Mouse (Mus musculus) lung, embryonic 15.5 days (tissue): Measurements from ENCODE around the gene Lrig2. TPM values are rescaled to one million over a fixed set of nuclear protein-coding genes. Genes with fewer than 3 reads are reported as not detected.

Source experiments
- ATAC-seq: fragments of 200-750 bp; cut with Nextera tagmentation; 2 replicates; pipeline ENCODE4 v1.8.0; 2017; ENCODE audit warnings: moderate number of reproducible peaks, borderline replicate concordance; ENCODE audit not compliant: low FRiP score, low TSS enrichment; ENCODE audit errors: extremely low read depth
- H3K27ac ChIP-seq: fragments of 300-500 bp; sonication (generic); 2 replicates; pipeline ENCODE4 v1.5.1; 2015; ENCODE audit warnings: moderate library complexity, mild to moderate bottlenecking, inconsistent platforms
- H3K27me3 ChIP-seq: fragments of 300-500 bp; sonication (generic); 2 replicates; pipeline ENCODE4 v1.6.1; 2015; ENCODE audit warnings: inconsistent platforms
- H3K36me3 ChIP-seq: fragments of 300-500 bp; sonication (generic); 2 replicates; pipeline ENCODE4 v1.6.1; 2015; ENCODE audit warnings: inconsistent platforms
- H3K4me1 ChIP-seq: fragments of 300-500 bp; sonication (generic); 2 replicates; pipeline ENCODE4 v1.6.1; 2015; ENCODE audit warnings: inconsistent platforms
- H3K4me2 ChIP-seq: fragments of 300-500 bp; sonication (generic); 2 replicates; pipeline ENCODE4 v1.6.1; 2015; ENCODE audit warnings: inconsistent platforms, mild to moderate bottlenecking, moderate library complexity
- H3K4me3 ChIP-seq: fragments of 300-500 bp; sonication (generic); 2 replicates; pipeline ENCODE4 v1.5.1; 2015; ENCODE audit warnings: mild to moderate bottlenecking, inconsistent platforms
- H3K9ac ChIP-seq: fragments of 300-500 bp; sonication (generic); 2 replicates; pipeline ENCODE4 v1.6.1; 2015; ENCODE audit warnings: inconsistent platforms
- H3K9me3 ChIP-seq: fragments of 300-500 bp; sonication (generic); 2 replicates; pipeline ENCODE4 v1.6.1; 2016; ENCODE audit warnings: inconsistent platforms
- WGBS: fragments of 180-500 bp; shearing (Covaris S2); methylation state at CpG from one replicate; pipeline ENCODE4 v1.1.7; 2015; 5-methylcytosine and 5-hydroxymethylcytosine counted together
- polyA plus RNA-seq: library from polyadenylated mRNA; unstranded; fragments of >200 nt; fragmentation: Nextera tagmentation; extraction: Ambion mirVana; gene quantifications from 2 replicates; pipeline ENCODE4 v1.2.1, GENCODE M21; 2015

The Lrig2 gene
- polyA plus RNA-seq, 1 experiment from 2014 or later = 15.4 TPM

DNA sequence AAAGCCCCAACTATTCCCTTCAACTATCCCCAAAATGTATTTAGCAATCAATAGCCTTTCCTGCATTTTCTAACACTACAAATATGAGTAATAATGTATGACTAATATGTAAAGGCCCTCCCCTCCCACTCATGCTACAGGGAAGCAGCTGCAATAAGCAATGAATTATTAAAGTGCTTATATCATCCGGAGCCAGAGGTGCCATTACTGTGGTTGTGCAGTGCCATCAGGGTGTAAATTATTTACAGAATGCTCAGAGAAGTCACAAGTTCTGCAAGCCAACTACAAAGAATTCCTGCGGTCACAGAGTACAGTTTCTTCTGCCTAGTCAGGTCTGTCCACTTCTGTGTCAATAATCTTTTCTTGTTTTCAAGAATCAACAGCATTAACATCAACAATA is 10.8 kb downstream of the Lrig2 start:
- ATAC-seq = no peak
- 67% methylated on average over 2 of the region's 2 CpGs for WGBS
- no peaks in the 10 kb centered on the region for H3K4me1 ChIP-seq

DNA sequence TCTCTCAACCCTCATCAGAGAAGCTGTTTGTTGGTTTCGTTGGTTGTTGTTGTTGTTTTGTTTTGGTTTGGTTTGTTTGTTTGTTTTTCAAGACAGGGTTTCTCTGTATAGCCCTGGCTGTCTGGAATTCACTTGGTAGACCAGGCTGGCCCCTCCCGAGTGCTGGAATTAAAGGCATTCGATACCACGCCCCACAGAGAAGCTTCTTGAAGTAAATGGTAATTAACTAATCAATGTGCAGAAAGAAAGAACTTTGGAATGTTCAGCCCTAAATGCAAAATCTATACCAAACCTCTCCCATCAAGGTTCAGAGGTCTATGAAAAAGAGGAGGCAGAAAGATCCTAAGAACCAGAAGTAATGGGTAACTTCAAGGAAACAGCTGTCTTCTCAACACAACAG is 15.5 kb downstream of the Lrig2 start:
- Histone ChIP-seq H3K27me3 (no peaks in the 10 kb centered on the region), H3K9me3 (no peaks in the 10 kb centered on the region), H3K36me3 (peaks cover 32% of the 10 kb centered on the region), H3K9ac (no peak overlapping the region), H3K4me3 (no peak overlapping the region), H3K4me2 (no peak overlapping the region), H3K4me1 (no peaks in the 10 kb centered on the region), H3K27ac (no peak overlapping the region)
- no peak for ATAC-seq
- 91% methylated on average over 4 of the region's 4 CpGs for WGBS

More for the DNA sequence above, 10.8 kb downstream of the Lrig2 start:
- H3K9ac ChIP-seq = no peak overlapping the region
- no peaks in the 10 kb centered on the region for H3K9me3 ChIP-seq
- no peak overlapping the region for H3K27ac ChIP-seq
- no peaks in the 10 kb centered on the region for H3K27me3 ChIP-seq
- H3K4me3 ChIP-seq = no peak overlapping the region
- H3K36me3 ChIP-seq = peaks cover 8% of the 10 kb centered on the region; the same call in 1 of the 2 replicates
- H3K4me2 ChIP-seq = no peak overlapping the region

DNA sequence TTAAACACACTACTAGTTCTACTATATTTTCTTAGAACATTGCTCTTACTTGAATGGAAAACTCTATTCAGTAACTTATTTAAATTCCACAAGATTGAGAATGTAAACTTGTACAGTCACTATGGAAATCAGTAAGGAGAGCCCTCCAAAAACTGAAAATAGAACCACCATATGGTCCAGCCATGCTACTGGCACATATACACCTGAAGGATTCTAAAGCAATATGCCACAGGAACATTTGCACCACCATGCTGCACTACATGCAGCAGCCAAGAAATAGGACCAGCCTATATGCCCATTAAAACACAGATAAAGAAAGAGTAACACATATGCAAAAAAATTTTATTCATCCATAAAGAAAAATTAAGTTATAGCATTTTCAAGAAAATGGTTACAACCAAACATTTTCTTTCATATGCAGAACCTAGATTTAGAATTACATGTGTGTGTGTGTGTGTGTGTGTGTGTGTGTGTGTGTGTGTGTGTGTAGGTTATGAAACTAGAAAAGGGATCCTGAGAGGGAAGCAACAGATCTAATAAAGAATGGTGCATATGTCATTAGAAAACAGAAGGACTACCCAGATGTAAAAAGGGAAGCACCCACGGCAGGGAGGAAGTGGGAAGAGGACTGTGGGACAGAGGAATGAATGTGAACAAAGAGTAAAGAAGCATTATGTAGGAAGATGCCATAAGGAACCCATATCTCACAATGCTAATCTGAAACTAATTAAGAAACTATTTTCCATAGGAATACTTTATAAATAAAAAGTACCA is 30.6 kb downstream of the Lrig2 start:
- no peak overlapping the region for H3K27ac ChIP-seq
- no peaks in the 10 kb centered on the region for H3K27me3 ChIP-seq
- no peak for ATAC-seq
- 80% methylated on average over 1 of the region's 1 CpGs for WGBS
- H3K4me2 ChIP-seq = no peak overlapping the region
- no peak overlapping the region for H3K4me3 ChIP-seq
- no peaks in the 10 kb centered on the region for H3K4me1 ChIP-seq
- no peaks in the 10 kb centered on the region for H3K9me3 ChIP-seq
- H3K36me3 ChIP-seq = peaks cover 27% of the 10 kb centered on the region
- no peak overlapping the region for H3K9ac ChIP-seq

DNA sequence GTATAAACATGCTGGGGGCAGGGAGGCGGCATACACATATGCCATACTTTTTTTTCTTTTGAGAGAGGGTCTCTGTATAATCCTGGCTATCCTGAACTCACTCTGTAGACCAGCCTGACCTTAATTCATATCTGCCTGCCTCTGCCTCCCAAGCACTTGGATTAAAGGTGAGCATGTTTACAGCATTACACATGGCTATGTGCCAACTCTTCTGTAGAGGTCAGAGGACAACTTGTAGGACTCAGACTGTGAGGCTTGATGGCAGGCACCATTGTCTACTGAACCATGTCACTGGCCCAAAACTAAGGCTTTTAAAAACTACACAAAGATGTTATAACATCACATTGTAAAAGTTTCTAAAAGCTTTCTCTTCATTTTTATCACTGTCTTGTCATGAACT is 33.7 kb downstream of the Lrig2 start:
- Histone ChIP-seq H3K9me3 (no peaks in the 10 kb centered on the region), H3K4me3 (no peak overlapping the region), H3K27me3 (no peaks in the 10 kb centered on the region), H3K9ac (no peak overlapping the region), H3K4me1 (no peaks in the 10 kb centered on the region), H3K4me2 (no peak overlapping the region), H3K27ac (no peak overlapping the region), H3K36me3 (peaks cover 24% of the 10 kb centered on the region)
- WGBS = 87% methylated on average over 1 of the region's 1 CpGs
- ATAC-seq = no peak

DNA sequence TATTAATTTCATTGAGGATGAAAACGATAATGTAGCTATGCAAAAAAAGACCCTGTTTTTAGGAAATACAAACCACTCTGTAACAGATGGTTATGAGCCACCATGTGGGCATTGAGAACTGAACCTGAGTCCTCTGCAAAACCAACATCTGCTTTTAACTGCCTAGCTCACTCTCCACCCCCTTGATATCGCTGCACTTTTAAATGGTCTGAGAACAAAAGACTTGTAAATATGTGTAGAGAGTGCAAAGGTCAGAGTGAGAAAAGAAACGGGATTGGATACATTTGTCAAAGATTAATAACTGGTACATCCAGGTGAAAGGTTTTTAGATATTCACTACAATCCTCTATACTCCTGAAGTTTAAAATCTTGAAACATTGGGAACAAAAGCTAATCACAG is 42.3 kb downstream of the Lrig2 start:
- 71% methylated on average over 3 of the region's 3 CpGs for WGBS
- Histone ChIP-seq H3K9ac (no peak overlapping the region), H3K27ac (no peak overlapping the region), H3K27me3 (no peaks in the 10 kb centered on the region), H3K36me3 (peaks cover 26% of the 10 kb centered on the region), H3K4me1 (no peaks in the 10 kb centered on the region), H3K4me2 (no peak overlapping the region), H3K9me3 (no peaks in the 10 kb centered on the region), H3K4me3 (no peak overlapping the region)
- ATAC-seq = no peak

DNA sequence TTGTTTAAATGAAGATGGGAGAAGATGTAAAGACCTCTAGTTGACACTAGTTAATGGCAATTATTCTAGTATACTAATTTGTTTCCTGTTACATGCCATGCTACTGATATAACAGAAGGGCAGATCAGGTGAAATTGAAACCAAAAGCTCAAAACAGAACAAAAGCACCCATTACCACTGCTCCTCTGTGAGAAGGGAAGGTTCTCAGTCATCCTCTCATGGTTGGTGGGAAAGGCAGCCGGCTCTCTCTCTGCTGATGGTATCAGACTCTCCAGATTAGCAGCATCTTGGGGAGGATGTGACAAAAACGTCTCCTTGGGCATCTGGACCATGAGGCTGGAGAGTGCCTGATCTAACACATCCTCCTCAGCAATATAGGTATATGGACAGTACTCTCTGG is 50.5 kb downstream of the Lrig2 start:
- H3K4me1 ChIP-seq = peaks cover 4% of the 10 kb centered on the region; the same call in 1 of the 2 replicates
- no peaks in the 10 kb centered on the region for H3K27me3 ChIP-seq
- H3K36me3 ChIP-seq = peaks cover 78% of the 10 kb centered on the region
- ATAC-seq = no peak
- no peak overlapping the region for H3K27ac ChIP-seq
- no peak overlapping the region for H3K4me3 ChIP-seq
- no peak overlapping the region for H3K9ac ChIP-seq
- H3K4me2 ChIP-seq = no peak overlapping the region
- WGBS = 63% methylated on average over 2 of the region's 2 CpGs
- no peaks in the 10 kb centered on the region for H3K9me3 ChIP-seq

DNA sequence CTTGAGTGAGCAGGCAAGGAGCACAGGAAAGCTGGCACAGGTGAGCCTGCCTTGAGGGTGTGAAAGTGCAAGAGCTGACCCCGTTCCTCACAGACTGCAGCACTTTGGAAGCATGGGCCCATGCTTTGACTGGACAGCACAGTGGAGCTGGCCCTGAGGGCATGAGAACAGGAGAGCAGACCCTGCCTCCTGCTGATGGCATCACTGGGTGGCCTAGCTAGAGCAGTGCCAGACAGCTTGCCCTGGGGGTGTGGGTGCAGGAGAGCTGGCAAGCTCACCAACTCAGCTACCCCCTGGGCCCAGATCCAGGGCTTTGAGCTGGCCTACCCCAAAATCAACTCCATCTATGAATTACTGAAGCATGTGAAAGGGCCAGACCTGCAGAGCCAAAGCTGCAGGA is 53.1 kb downstream of the Lrig2 start:
- peaks cover 53% of the 10 kb centered on the region for H3K36me3 ChIP-seq
- no peak overlapping the region for H3K27ac ChIP-seq
- H3K4me2 ChIP-seq = no peak overlapping the region
- H3K9me3 ChIP-seq = no peaks in the 10 kb centered on the region
- peaks cover 4% of the 10 kb centered on the region; the same call in 1 of the 2 replicates for H3K4me1 ChIP-seq
- no peak overlapping the region for H3K9ac ChIP-seq
- WGBS = 90% methylated on average over 1 of the region's 1 CpGs
- no peak overlapping the region for H3K4me3 ChIP-seq
- no peak for ATAC-seq
- no peaks in the 10 kb centered on the region for H3K27me3 ChIP-seq

DNA sequence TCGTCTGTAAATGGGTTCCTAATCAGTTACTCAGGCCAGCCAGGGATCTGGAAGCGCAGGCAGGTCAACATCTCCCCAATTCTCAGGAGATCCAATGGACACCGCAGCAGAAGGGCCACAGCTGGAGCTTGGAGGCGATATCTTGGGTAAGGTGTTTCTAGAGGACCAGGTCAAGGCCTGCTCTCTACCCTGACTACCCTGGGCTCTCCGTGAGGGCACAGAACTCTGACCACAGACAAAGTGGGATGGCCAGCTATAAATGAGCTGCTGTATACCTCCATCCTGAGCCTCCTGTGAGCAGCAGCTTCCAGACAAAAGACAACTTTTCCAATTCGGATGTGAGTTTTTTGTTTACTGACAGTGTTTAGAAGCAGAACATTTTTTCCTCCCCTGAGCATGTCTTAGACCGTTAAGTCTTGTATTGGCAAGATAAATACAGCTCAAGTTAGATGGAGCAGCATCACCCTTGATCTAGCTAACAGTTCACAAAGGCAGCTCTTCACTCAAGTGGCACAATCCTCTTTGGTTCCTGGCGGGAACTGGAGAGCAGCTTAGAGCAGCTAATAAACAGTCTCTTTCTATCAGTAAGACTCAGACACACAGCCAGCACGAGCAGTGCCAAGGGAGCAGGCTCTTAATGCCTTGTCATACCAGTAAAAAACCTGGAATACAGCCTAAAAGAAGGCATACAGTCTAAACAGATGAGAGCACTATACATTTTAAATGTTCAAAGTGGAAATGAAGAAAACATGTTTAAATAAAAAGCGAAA is 56.0 kb downstream of the Lrig2 start:
- no peak for ATAC-seq
- Histone ChIP-seq H3K9ac (no peak overlapping the region), H3K27ac (no peak overlapping the region), H3K27me3 (no peaks in the 10 kb centered on the region), H3K9me3 (no peaks in the 10 kb centered on the region), H3K4me1 (peaks cover 4% of the 10 kb centered on the region; the same call in 1 of the 2 replicates), H3K36me3 (peaks cover 29% of the 10 kb centered on the region), H3K4me2 (no peak overlapping the region), H3K4me3 (no peak overlapping the region)
- 61% methylated on average over 10 of the region's 10 CpGs for WGBS

DNA sequence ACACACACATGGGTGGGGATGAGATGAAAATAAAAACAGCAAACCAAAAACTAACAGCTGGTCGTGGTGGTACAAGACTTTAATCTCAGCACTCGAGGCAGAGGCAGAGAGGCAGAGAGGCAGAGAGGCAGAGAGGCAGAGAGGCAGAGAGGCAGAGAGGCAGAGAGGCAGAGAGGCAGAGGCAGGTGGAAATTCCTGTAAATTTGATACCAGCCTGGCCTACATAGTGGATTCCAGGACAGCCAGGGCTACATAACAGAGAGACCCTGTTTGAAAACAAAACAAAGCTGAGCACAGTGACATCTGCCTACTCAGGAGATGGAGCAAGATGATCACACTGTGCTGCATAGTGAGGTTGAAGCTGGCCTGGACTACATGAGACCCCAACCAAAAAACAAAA is 64.5 kb downstream of the Lrig2 start:
- no peak overlapping the region for H3K27ac ChIP-seq
- no peaks in the 10 kb centered on the region for H3K36me3 ChIP-seq
- H3K4me1 ChIP-seq = peaks cover 8% of the 10 kb centered on the region
- no peaks in the 10 kb centered on the region for H3K27me3 ChIP-seq
- H3K4me3 ChIP-seq = no peak overlapping the region
- ATAC-seq = no peak
- no peak overlapping the region for H3K4me2 ChIP-seq
- H3K9me3 ChIP-seq = no peaks in the 10 kb centered on the region
- no peak overlapping the region for H3K9ac ChIP-seq
- WGBS = 58% methylated on average over 2 of the region's 2 CpGs

DNA sequence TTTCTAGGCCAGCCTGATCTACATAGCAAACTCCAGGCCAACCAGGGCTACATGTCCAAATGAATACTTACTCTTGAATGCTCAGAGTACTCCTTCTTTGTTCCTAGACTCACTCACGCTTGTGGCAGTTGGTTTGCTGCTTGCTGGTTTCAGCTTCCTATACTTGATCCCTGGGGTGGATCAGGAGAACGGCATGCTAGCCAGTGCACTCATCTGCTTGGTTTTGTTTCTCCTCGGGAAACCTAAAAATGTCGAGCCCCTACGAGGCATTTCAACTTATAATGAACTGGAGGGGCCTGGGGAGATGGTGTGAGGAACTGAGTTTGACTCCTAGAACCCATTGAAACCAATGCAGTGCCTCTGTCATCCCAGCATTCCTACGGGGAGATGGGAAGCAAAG is 65.0 kb downstream of the Lrig2 start:
- no peak overlapping the region for H3K4me2 ChIP-seq
- no peak overlapping the region for H3K27ac ChIP-seq
- H3K9me3 ChIP-seq = no peaks in the 10 kb centered on the region
- no peak overlapping the region for H3K4me3 ChIP-seq
- H3K9ac ChIP-seq = no peak overlapping the region
- peaks cover 13% of the 10 kb centered on the region for H3K4me1 ChIP-seq
- no peak for ATAC-seq
- H3K36me3 ChIP-seq = no peaks in the 10 kb centered on the region
- 80% methylated on average over 6 of the region's 6 CpGs for WGBS
- no peaks in the 10 kb centered on the region for H3K27me3 ChIP-seq

DNA sequence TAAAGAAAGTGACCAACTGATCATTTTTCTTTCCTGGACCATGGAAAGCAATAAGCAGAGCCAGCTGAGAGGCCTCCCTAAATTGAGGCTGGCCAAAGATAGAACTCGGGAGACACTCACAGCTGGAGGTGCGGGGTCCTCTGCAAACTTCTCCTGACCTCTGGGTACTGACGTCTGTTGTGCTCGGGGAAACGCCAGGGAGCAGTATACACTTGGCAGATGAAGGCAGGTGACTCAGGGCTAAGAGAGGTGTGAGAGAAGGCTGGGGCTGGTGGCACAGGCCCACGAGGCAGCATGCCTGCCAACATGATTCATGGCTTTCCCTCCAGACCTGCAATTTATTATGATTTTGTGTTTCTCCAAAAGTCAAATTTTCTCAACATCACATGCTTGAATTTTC is 66.1 kb downstream of the Lrig2 start:
- no peak for ATAC-seq
- WGBS = 25% methylated on average over 6 of the region's 6 CpGs
- H3K27ac ChIP-seq = no peak overlapping the region
- H3K9ac ChIP-seq = no peak overlapping the region
- no peaks in the 10 kb centered on the region for H3K9me3 ChIP-seq
- H3K27me3 ChIP-seq = no peaks in the 10 kb centered on the region
- H3K36me3 ChIP-seq = no peaks in the 10 kb centered on the region
- H3K4me2 ChIP-seq = no peak overlapping the region
- peaks cover 24% of the 10 kb centered on the region for H3K4me1 ChIP-seq
- H3K4me3 ChIP-seq = no peak overlapping the region

DNA sequence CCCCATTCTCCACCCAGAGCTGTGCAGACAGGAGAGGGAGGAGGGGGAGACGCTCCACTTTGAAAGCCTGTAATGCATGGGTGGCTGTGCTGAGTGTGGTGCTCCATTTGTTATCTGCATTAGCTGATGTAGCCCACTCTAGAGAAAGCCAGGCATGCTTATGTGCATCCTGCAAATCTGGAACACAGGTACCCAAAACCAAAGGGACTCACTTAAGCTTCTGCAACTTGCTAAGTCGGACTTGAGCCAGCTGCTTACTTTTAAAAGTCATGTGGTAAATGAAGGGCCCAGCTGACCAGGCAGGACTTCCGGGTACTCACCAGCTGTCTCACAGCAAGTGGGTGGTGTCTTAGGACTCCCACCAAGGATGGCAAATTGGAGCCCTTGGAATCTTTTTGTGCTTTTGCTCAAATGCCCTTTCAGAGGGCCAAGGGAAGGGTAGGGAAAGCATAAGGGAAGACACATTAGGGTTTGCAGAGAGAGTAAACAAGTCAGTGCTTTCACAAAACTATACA is 66.7 kb downstream of the Lrig2 start:
- H3K4me3 ChIP-seq = no peak overlapping the region
- H3K9ac ChIP-seq = no peak overlapping the region
- H3K4me1 ChIP-seq = peaks cover 28% of the 10 kb centered on the region
- no peaks in the 10 kb centered on the region for H3K27me3 ChIP-seq
- H3K4me2 ChIP-seq = no peak overlapping the region
- 58% methylated on average over 3 of the region's 3 CpGs for WGBS
- H3K36me3 ChIP-seq = no peaks in the 10 kb centered on the region
- no peak for ATAC-seq
- no peaks in the 10 kb centered on the region for H3K9me3 ChIP-seq
- no peak overlapping the region for H3K27ac ChIP-seq
